Mouse (Mus musculus) ovary, postnatal 14 days (tissue): ENCODE results near the gene Psma3.
A peak's percentile ranks its signal among the peaks of the same experiment; 100 is the strongest.
"Not testable (repeated sequence)": the region's sequence is repeated elsewhere in the genome, so short reads cannot be mapped to it uniquely, and the experiment has no call there.

ENCODE experiments used
- DNase-seq: peaks from one replicate; pipeline ENCODE4 v3.0.0; 2022; ENCODE audit warnings: low spot score

Psma3 gene

GRCm38 (mm10) chr12:71001456-71001855, 27.0 kb downstream of the Psma3 start:
- DNase-seq = no peak

- no peak for DNase-seq
These were observed 29.5 kb downstream of the Psma3 start for GRCm38 (mm10) chr12:71003760-71004426.

- no peak for DNase-seq
These were observed 31.7 kb downstream of the Psma3 start for GRCm38 (mm10) chr12:71006141-71006540.

DNA sequence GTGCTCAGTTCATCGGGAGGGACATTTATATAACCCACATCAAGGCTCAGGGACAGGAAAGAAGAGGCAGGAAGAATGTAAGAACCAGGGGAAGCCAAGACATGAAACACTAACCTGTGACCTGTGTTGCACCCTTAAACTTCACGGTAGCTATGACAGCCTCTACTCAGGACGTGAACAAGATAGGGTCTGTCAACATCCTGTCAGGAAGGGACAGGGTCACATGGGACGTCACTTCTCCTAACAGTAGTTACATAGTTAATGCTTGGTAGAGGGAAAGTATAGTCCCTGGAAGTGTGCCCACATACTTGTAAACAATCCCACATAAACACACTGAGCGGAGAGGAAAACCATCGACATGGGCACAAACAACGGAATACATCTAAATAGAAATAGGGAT, 32.5 kb downstream of the Psma3 start:
- no peak for DNase-seq

DNA sequence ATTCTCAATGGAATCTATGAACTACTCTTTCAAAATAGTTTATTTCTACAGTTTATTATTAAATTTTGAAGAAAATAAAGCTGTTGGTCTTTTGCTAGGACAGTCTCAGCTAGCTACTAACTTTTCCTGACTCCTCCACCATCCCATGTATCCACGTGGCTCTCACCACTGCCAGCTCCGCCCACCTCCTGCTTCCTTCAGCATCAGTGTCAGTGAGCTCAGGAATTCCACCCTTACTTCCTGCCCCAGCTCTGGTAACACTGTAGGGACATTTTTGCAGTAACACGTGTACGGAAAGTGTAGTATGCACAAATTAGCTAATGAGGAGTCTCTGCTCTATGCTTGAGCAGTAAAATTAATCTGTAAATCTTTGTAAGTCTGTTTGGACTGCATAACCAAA, 35.3 kb downstream of the Psma3 start:
- DNase-seq = no peak

DNA sequence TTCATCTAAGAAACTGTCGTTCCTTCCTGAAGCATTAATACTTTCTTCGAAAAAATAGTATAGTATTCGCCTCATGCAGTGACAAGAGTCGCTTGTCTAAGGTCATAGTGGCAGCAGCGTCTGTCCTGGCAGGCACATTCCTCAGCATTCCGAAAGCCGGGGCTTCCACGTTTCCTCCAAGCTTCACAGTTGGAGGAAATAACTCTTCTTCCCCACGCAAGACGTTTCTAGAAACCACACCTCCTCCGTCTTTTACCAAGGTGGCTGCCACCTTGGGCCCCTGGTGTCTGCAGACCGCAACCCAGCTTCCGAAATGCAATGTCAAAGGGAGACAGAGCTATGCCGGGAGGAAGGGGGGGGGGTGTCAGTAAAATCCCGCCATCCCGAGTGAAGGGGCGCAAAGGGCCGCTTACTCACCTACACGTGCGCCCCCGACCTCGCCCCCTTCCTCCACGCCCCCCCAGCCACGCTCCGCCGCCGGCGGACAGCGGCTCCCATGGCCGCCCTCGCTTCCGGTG, 40.5 kb downstream of the Psma3 start:
- DNase-seq = no peak

DNA sequence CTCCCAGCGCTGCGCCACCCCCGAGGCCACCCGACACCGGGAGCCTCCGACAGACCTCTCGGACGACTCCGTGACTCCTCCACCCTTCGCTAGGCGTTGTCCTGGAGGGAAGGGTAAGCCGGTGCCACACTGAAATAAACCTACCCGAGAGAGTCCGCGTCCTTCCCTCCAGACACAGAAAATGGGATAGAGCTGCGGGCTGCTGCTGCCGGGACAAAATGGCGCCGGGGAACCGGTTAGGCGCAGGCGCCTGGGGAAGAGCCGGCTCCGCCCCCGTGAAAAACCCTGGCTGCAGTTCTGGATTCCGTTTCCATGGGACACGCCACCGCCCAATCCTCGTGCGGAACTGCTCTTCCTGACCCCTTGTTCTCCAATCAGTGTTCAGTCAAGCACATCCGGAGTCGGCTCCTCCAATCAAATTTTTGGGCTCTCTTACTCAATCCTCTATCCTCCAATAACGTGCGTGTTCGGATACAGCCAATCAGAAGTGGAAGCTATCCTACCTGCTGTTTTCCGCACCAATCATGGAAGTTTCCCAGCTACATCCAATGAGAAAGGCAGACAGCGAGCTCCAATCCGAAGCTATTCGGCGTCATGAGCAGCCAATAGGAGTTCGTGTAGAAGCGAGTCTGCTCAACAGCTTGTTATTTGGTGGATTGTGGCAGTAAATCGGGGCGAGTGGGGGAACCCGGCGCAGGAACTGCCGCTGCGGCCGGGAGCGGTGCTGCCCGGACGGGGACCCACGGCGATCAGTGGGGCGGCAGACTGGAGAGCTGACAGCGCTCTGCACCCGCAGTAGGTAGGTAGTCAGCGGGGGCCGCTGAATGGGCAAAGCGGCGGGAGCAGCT, 41.2 kb downstream of the Psma3 start, which contains the start of gene Arid4a:
Gene Arid4a (plus strand): TSS at position 628 of the 848 bp plus-strand sequence.
- peak; percentile 88 for DNase-seq

- DNase-seq = no peak
These were observed 41.7 kb downstream of the Psma3 start for GRCm38 (mm10) chr12:71016211-71016502.

- peak; percentile 33 for DNase-seq
These were observed 42.3 kb downstream of the Psma3 start for GRCm38 (mm10) chr12:71016503-71017241.

GRCm38 (mm10) chr12:71017242-71017571, 42.8 kb downstream of the Psma3 start:
- DNase-seq = no peak

GRCm38 (mm10) chr12:71017827-71018226, 43.4 kb downstream of the Psma3 start:
- DNase-seq = no peak

- no peak for DNase-seq
These were observed 44.8 kb downstream of the Psma3 start for GRCm38 (mm10) chr12:71019211-71019610.

DNA sequence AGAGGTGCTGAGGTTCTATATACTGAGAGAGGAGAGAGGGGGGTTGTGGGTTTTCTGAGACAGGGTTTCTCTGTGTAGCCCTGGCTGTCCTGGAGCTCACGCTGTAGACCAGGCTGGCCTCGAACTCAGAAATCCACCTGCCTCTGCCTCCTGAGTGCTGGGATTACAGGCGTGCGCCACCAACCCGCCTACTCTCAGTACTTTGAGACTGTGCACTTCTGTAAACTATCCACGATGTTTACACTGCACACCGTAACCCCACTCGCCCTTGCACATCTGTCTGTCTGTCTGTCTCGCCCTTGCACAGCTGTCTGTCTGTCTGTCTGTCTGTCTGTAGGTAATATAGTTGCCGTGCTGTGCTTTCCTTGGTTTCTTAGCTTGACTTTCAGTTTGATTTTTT, 50.0 kb downstream of the Psma3 start:
- DNase-seq = no peak

GRCm38 (mm10) chr12:71028265-71028664, 53.8 kb downstream of the Psma3 start:
- DNase-seq = not testable (repeated sequence)

DNA sequence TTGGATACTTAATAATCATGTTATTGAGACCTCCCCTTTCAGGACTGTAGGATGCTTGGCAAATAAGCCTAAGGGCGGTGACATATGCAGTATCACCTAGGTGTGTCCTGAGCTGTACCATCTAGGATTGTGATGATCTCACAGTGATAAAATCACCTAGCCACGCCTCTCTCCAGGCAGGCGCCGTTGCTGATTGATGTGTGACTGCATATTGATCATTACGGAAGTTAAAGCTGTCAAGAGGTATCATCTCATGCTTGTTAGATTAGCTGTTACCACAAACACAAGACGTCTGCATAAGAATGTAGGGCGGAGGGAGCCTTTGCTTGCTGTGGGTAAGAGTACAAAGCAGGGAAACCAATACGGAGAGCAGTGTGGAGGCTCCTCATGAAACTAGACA, 55.8 kb downstream of the Psma3 start:
- DNase-seq = no peak

GRCm38 (mm10) chr12:71030722-71031121, 56.3 kb downstream of the Psma3 start:
- no peak for DNase-seq

DNA sequence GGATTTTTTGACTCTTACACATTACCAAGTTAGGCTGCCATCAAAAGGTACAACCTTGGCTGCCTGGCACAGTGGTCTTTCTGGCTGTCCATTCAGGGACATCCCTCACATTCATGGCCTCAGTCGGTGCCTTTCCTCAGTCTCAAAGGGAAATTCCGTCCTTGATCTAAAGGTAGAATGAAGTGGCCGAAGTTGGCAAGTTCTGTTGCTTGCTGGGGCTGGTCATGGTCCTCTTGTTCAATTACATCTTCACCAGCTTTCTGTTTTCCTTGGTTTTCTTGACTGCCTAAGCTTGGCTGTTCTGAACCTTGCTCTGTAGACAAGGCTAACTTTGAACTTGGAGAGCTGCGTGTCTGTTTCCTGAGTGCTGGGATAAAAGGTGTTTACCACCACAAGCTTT, 61.4 kb downstream of the Psma3 start:
- DNase-seq = no peak

GRCm38 (mm10) chr12:71036729-71037404, 62.4 kb downstream of the Psma3 start:
- DNase-seq = no peak

- no peak for DNase-seq
These were observed 66.0 kb downstream of the Psma3 start for GRCm38 (mm10) chr12:71040462-71040861.

DNA sequence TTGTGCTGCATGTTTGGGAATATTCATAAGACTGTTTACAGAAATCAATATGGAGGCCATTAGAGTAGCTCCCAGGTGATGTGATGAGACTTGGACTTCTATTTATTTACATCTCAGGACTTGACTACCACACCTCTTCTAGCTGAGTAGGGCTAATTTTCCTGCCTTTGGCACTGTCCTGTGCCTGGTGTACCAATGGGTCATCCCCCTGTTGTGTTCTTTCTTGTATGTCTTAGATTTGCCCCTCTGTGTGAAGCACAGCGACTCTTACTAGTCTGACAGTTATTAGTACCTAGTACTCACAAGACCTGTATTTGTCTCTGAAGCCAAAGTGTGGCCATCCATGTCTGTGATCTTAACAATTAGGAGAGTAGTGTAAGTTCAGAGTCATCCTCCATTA, 68.0 kb downstream of the Psma3 start:
- DNase-seq = no peak

DNA sequence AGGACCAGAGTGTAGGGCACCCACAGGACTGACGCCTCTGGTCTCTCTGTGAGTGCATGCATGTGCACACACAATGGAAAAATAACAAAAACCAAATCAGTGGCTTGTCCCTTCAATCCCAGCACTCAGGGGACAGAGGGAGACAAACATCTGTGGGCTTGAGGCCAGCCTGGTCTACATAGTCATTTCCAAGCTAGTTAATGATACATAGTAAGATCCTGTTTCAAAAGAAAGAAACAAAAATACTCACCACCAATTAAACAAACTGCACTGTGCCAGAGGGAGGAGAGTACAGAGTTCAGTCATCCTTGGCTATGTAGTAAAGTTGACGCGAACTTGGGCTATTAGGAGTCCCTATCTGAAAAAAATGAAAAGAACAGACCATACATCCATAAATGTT, 69.2 kb downstream of the Psma3 start:
- DNase-seq = no peak

GRCm38 (mm10) chr12:71044488-71044887, 70.1 kb downstream of the Psma3 start:
- no peak for DNase-seq
